Mouse (Mus musculus): ENCODE measurements around the gene Comp. TPM values are rescaled to one million over a fixed set of nuclear protein-coding genes. Genes with fewer than 3 reads are reported as not detected.
A peak's percentile ranks its signal among the peaks of the same experiment; 100 is the strongest.

Comp gene
- polyA plus RNA-seq, 1 experiment from 2014 or later = 1.6 TPM

GRCm38 (mm10) chr8:70360769-70361168 is 12.6 kb upstream of the Comp start:
- no peaks in the 10 kb centered on the region for H3K27me3 ChIP-seq (ENCODE audit: control insufficient read depth, insufficient read depth, low read depth, low read length)
- peaks cover 2% of the 10 kb centered on the region; the same call in 1 of the 2 replicates for H3K9me3 ChIP-seq (replicated peaks; ENCODE audit: control insufficient read depth, low read length)
- WGBS (ENCODE audit: insufficient replicate concordance) = 44% methylated on average over 4 of the region's 4 CpGs
- H3K4me3 ChIP-seq (ENCODE audit: low read depth, low read length) = no peak overlapping the region
- peaks cover 21% of the 10 kb centered on the region for H3K4me1 ChIP-seq (ENCODE audit: control insufficient read depth, low read depth, low read length)
- no peak overlapping the region for H3K4me2 ChIP-seq (ENCODE audit: low read depth, low read length)
- no peak overlapping the region for H3K27ac ChIP-seq (ENCODE audit: low read length)
- H3K36me3 ChIP-seq (ENCODE audit: control insufficient read depth, insufficient read depth) = no peaks in the 10 kb centered on the region
- ATAC-seq (ENCODE audit: low read depth) = no peak
- no peak overlapping the region for H3K9ac ChIP-seq (ENCODE audit: low read depth, low read length)

GRCm38 (mm10) chr8:70361484-70362032 is 11.8 kb upstream of the Comp start:
- Histone ChIP-seq H3K4me1 (ENCODE audit: control insufficient read depth, low read depth, low read length) (peaks cover 16% of the 10 kb centered on the region), H3K9ac (ENCODE audit: low read depth, low read length) (no peak overlapping the region), H3K27me3 (ENCODE audit: control insufficient read depth, insufficient read depth, low read depth, low read length) (no peaks in the 10 kb centered on the region), H3K27ac (ENCODE audit: low read length) (no peak overlapping the region), H3K9me3 (replicated peaks; ENCODE audit: control insufficient read depth, low read length) (peaks cover 2% of the 10 kb centered on the region; the same call in 1 of the 2 replicates), H3K36me3 (ENCODE audit: control insufficient read depth, insufficient read depth) (no peaks in the 10 kb centered on the region), H3K4me2 (ENCODE audit: low read depth, low read length) (no peak overlapping the region), H3K4me3 (ENCODE audit: low read depth, low read length) (no peak overlapping the region)
- 72% methylated on average over 10 of the region's 10 CpGs for WGBS (ENCODE audit: insufficient replicate concordance)
- no peak for ATAC-seq (ENCODE audit: low read depth)

GRCm38 (mm10) chr8:70364066-70364465 is 9.3 kb upstream of the Comp start:
- H3K27ac ChIP-seq (ENCODE audit: low read length) = peak overlapping the region; percentile 49
- 44% methylated on average over 5 of the region's 5 CpGs for WGBS (ENCODE audit: insufficient replicate concordance)

GRCm38 (mm10) chr8:70366588-70366987 is 6.8 kb upstream of the Comp start:
- ATAC-seq (ENCODE audit: low read depth) = no peak
- H3K4me3 ChIP-seq (ENCODE audit: low read depth, low read length) = no peak overlapping the region

More at GRCm38 (mm10) chr8:70364066-70364465, 9.3 kb upstream of the Comp start:
- Histone ChIP-seq H3K27me3 (ENCODE audit: control insufficient read depth, insufficient read depth, low read depth, low read length) (no peaks in the 10 kb centered on the region), H3K36me3 (ENCODE audit: control insufficient read depth, insufficient read depth) (no peaks in the 10 kb centered on the region), H3K4me3 (ENCODE audit: low read depth, low read length) (no peak overlapping the region), H3K4me1 (ENCODE audit: control insufficient read depth, low read depth, low read length) (peaks cover 8% of the 10 kb centered on the region), H3K9me3 (replicated peaks; ENCODE audit: control insufficient read depth, low read length) (peaks cover 2% of the 10 kb centered on the region; the same call in 1 of the 2 replicates), H3K4me2 (ENCODE audit: low read depth, low read length) (no peak overlapping the region), H3K9ac (ENCODE audit: low read depth, low read length) (no peak overlapping the region)
- peak; percentile 79 for ATAC-seq (ENCODE audit: low read depth)

GRCm38 (mm10) chr8:70370476-70370875 is 2.9 kb upstream of the Comp start:
- ATAC-seq (ENCODE audit: low read depth) = no peak
- H3K9ac ChIP-seq (ENCODE audit: low read depth, low read length) = no peak overlapping the region
- peaks cover 46% of the 10 kb centered on the region for H3K27me3 ChIP-seq (ENCODE audit: control insufficient read depth, insufficient read depth, low read depth, low read length)
- 80% methylated on average over 7 of the region's 7 CpGs for WGBS (ENCODE audit: insufficient replicate concordance)
- H3K9me3 ChIP-seq (replicated peaks; ENCODE audit: control insufficient read depth, low read length) = no peaks in the 10 kb centered on the region
- H3K36me3 ChIP-seq (ENCODE audit: control insufficient read depth, insufficient read depth) = no peaks in the 10 kb centered on the region
- no peak overlapping the region for H3K27ac ChIP-seq (ENCODE audit: low read length)
- peaks cover 27% of the 10 kb centered on the region for H3K4me1 ChIP-seq (ENCODE audit: control insufficient read depth, low read depth, low read length)
- no peak overlapping the region for H3K4me3 ChIP-seq (ENCODE audit: low read depth, low read length)
- no peak overlapping the region for H3K4me2 ChIP-seq (ENCODE audit: low read depth, low read length)

More at GRCm38 (mm10) chr8:70366588-70366987, 6.8 kb upstream of the Comp start:
- Histone ChIP-seq H3K4me2 (ENCODE audit: low read depth, low read length) (no peak overlapping the region), H3K9me3 (replicated peaks; ENCODE audit: control insufficient read depth, low read length) (no peaks in the 10 kb centered on the region), H3K27me3 (ENCODE audit: control insufficient read depth, insufficient read depth, low read depth, low read length) (peaks cover 7% of the 10 kb centered on the region), H3K27ac (ENCODE audit: low read length) (no peak overlapping the region), H3K36me3 (ENCODE audit: control insufficient read depth, insufficient read depth) (no peaks in the 10 kb centered on the region), H3K4me1 (ENCODE audit: control insufficient read depth, low read depth, low read length) (peaks cover 8% of the 10 kb centered on the region), H3K9ac (ENCODE audit: low read depth, low read length) (no peak overlapping the region)
- 56% methylated on average over 5 of the region's 5 CpGs for WGBS (ENCODE audit: insufficient replicate concordance)

GRCm38 (mm10) chr8:70371951-70372350 is 1.4 kb upstream of the Comp start:
- no peak for ATAC-seq (ENCODE audit: low read depth)
- H3K9me3 ChIP-seq (replicated peaks; ENCODE audit: control insufficient read depth, low read length) = no peaks in the 10 kb centered on the region
- no peak overlapping the region for H3K27ac ChIP-seq (ENCODE audit: low read length)
- no peaks in the 10 kb centered on the region for H3K36me3 ChIP-seq (ENCODE audit: control insufficient read depth, insufficient read depth)
- peaks cover 61% of the 10 kb centered on the region for H3K27me3 ChIP-seq (ENCODE audit: control insufficient read depth, insufficient read depth, low read depth, low read length)
- WGBS (ENCODE audit: insufficient replicate concordance) = 40% methylated on average over 6 of the region's 6 CpGs
- H3K9ac ChIP-seq (ENCODE audit: low read depth, low read length) = no peak overlapping the region
- no peak overlapping the region for H3K4me2 ChIP-seq (ENCODE audit: low read depth, low read length)
- H3K4me1 ChIP-seq (ENCODE audit: control insufficient read depth, low read depth, low read length) = peaks cover 33% of the 10 kb centered on the region
- no peak overlapping the region for H3K4me3 ChIP-seq (ENCODE audit: low read depth, low read length)

GRCm38 (mm10) chr8:70374318-70374927 is 1.1 kb downstream of the Comp start:
- WGBS (ENCODE audit: insufficient replicate concordance) = under 1% methylated on average over 52 of the region's 53 CpGs
- Histone ChIP-seq H3K4me2 (ENCODE audit: low read depth, low read length) (peak overlapping the region; percentile 56), H3K9me3 (replicated peaks; ENCODE audit: control insufficient read depth, low read length) (no peaks in the 10 kb centered on the region), H3K4me1 (ENCODE audit: control insufficient read depth, low read depth, low read length) (peaks cover 33% of the 10 kb centered on the region), H3K4me3 (ENCODE audit: low read depth, low read length) (peak overlapping the region; percentile 46), H3K9ac (ENCODE audit: low read depth, low read length) (no peak overlapping the region), H3K27ac (ENCODE audit: low read length) (no peak overlapping the region), H3K36me3 (ENCODE audit: control insufficient read depth, insufficient read depth) (no peaks in the 10 kb centered on the region), H3K27me3 (ENCODE audit: control insufficient read depth, insufficient read depth, low read depth, low read length) (peaks cover 78% of the 10 kb centered on the region)
- ATAC-seq (ENCODE audit: low read depth) = peak; percentile 65

GRCm38 (mm10) chr8:70375212-70375859 is 2.0 kb downstream of the Comp start:
- no peaks in the 10 kb centered on the region for H3K9me3 ChIP-seq (replicated peaks; ENCODE audit: control insufficient read depth, low read length)
- no peak overlapping the region for H3K9ac ChIP-seq (ENCODE audit: low read depth, low read length)
- no peaks in the 10 kb centered on the region for H3K36me3 ChIP-seq (ENCODE audit: control insufficient read depth, insufficient read depth)
- peak overlapping the region; percentile 56; the same call in 1 of the 2 replicates for H3K4me2 ChIP-seq (ENCODE audit: low read depth, low read length)
- H3K27ac ChIP-seq (ENCODE audit: low read length) = no peak overlapping the region
- H3K4me3 ChIP-seq (ENCODE audit: low read depth, low read length) = no peak overlapping the region
- ATAC-seq (ENCODE audit: low read depth) = no peak; the same call in 1 of the 2 replicates
- H3K27me3 ChIP-seq (ENCODE audit: control insufficient read depth, insufficient read depth, low read depth, low read length) = peaks cover 80% of the 10 kb centered on the region
- peaks cover 33% of the 10 kb centered on the region for H3K4me1 ChIP-seq (ENCODE audit: control insufficient read depth, low read depth, low read length)
- 6% methylated on average over 35 of the region's 35 CpGs for WGBS (ENCODE audit: insufficient replicate concordance)

- 7% methylated on average over 37 of the region's 37 CpGs for WGBS (ENCODE audit: insufficient replicate concordance)
- Histone ChIP-seq H3K4me1 (ENCODE audit: control insufficient read depth, low read depth, low read length) (peaks cover 33% of the 10 kb centered on the region), H3K4me2 (ENCODE audit: low read depth, low read length) (0 out of 2 replicates have a peak overlapping the region, but pooled peaks have one; percentile 4), H3K36me3 (ENCODE audit: control insufficient read depth, insufficient read depth) (no peaks in the 10 kb centered on the region), H3K9me3 (replicated peaks; ENCODE audit: control insufficient read depth, low read length) (no peaks in the 10 kb centered on the region), H3K9ac (ENCODE audit: low read depth, low read length) (no peak overlapping the region), H3K27ac (ENCODE audit: low read length) (no peak overlapping the region), H3K4me3 (ENCODE audit: low read depth, low read length) (0 out of 2 replicates have a peak overlapping the region, but pooled peaks have one; percentile 9), H3K27me3 (ENCODE audit: control insufficient read depth, insufficient read depth, low read depth, low read length) (peaks cover 76% of the 10 kb centered on the region)
- ATAC-seq (ENCODE audit: low read depth) = no peak
These were observed 3.0 kb downstream of the Comp start for GRCm38 (mm10) chr8:70376275-70376741.
